Mouse (Mus musculus) adrenal gland, adult (tissue): ENCODE results near the gene Pdk3.

Experiments used
- DNase-seq, 2 experiments: peaks; one replicate each; pipeline ENCODE4 v3.0.0; 2022 to 2023; ENCODE audit warnings: low spot score in 1 of 2; ENCODE audit not compliant: inconsistent age in 2 of 2

Gene Pdk3

DNA sequence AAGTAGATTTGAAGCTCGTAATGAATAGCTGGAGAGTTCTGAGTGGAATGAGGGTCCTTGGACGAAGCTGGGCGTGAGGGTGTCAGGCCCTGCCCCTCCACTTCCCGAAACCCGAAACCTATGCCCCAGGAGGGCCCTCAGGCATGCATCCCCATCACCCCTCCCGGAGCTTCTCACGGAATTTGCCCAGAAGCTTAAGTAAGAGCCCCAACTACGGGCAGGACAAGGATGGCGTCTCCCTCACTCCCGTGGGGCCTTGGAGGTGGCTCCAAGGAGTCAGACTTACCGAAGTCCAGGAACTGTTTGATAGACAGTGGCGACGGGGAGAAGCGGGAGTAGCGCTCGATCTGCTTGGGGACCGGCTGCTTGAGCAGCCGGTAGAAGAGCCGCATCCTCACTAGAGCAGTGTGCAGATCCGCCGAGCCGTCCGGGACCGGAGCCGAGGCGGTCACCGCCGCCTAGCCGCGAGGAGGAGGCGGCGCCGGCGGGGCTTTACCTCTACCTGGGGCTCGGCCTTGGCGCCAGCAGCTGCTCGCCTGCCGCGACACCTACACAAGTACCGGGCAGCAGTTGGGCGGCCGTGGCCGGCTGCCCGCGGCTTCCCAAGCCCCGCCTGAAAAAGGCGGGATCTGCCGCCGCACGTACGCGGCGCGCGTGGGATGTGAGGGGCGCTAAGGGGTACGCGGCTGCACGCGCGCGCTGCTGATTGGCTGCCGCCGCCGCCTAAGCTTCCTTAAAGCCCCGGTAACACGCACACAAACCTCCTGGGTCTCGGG, at the start of gene Pdk3:
TSS of gene Pdk3 (minus strand) at position 641 of the 776 bp plus-strand sequence.
- peak; percentile 83 to 87 for DNase-seq

DNA sequence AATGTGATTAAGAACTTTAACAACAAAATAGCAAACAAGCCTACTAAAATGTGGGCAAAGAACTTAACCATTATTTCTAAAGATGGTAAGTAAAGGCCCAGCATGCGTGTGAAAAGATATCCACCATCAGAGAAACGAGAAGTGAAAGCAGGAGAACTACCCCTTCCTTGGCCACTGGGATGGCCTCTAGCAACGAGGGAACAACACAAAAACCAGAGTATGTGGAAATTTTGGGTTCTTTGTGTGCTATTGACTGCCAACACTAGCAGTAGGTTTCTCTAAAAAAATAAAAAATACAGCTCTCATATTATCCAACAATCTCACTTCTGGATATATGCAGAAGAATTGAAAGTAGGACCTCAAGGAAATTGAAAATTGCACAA, 45.6 kb upstream of the Pdk3 start:
- no peak for DNase-seq

DNA sequence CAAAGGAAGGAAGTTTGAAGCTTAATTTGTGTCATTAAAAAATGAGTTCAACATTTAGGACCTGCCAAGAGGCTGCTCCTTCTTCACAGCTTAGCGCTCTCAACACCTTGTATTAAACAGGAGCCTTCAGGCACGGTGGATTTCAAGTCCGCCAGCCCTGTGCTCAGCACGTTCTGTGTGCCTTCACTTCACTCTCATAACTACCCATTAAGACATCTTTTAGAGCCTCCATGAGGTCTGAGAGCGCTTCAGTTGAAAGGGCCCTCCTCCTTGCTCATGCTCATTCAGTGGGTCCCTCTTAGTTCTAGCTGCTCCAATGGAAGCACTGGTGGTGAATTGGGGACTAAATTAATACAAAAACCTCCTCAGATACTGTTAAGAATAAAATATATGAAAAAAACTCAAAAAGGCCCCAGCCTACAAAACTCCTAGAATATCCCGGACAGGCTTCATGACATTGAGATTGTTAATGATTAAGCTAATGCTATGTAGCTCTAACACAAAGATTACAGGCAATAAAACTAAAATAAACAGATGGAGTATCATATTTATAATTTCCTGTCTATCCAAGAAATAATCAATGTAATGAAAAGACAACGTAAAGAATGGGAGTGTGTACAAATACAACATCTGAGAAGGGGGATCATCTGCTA, 45.1 kb upstream of the Pdk3 start:
- no peak for DNase-seq

- no peak for DNase-seq
Observed at GRCm38 (mm10) chrX:93863393-93863792, 31.4 kb upstream of the Pdk3 start.

DNA sequence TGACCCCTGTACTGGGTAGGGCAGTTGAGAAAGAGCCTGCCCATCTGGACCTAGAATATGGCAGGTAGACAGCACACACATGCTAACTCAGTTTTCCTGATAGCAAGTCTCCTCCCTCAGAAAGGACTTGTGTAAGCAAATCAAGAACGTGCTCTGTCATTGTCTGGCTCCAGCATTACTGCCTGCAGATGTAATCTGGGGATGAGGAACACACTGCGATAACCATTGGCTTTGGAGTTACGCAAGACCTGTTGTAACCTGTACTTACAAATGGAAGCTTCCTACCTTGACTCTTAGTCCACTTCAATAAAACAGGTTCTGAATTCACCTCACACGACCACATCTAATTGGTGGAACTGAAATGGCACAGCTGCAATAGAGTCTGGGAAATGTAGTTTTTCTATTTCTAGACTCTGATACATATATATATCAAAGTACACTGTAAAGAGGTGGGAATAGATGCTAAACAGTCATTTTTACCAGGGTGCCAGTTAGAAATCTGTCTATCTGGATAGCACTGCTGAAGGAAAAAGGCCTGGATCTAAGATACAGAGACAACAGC, 30.6 kb upstream of the Pdk3 start:
- DNase-seq: no peak

DNA sequence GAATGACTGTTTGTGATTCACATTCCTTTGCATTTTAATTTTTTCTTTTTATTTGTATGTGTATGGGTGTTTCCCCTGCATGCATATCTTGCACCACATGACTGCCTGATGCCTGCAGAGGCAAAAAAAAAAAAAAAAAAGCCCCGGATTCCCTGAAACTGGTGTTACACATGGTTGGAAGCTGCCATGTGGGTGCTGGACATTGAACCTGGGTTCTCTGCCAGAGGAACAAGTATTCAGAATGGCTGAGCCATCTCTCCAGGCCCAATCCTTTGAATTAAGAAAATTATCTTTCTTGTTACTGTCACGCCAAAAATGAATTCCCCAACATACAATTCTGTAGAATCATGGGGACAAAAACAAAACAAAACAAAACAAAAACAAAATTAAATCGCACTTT, 25.8 kb upstream of the Pdk3 start:
- DNase-seq: no peak

DNA sequence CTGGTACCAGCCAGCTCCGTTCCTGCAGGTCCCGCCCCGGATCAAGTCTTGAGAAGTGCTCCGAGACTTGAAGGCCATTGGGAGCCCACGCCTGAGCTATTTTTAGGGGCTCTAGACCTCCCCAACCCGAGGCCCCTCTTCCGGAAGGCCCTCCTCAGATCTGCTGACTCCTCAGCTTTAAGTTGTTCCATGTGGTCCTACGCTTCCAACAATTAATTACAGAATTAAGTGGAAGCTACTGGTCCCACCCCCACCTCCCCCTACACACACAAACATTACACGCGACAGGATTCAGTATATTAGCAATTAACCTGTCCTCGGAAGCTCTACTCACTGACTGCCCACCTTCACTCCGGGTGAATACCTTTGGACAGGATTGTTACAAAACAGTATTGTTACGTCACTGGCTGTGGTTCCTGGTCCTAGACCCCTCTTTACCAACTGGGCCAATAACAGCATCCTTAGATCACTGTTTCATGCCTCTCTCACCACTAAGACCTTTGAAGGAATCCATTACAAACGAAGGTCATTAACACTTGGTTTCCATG, 410 bp upstream of the Pdk3 start:
- DNase-seq: no peak

DNA sequence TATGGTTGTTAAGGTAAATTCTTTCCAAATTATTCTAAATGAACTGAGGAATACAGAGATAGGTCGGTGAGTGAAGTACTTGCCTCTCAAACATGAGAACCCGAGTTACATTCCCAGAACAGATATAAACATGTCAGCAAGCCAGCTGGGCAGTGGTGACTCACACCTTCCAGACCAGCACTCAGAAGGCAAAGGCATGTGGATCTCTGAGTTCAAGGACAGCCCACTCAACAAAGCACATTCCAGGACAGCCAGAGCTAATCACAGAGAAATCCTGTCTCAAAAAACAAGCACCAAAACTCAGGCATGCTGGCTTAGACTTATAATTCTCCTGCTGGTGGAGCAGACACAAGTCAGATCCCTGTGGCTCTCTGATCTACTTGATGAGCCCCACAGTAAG, 6.2 kb downstream of the Pdk3 start:
- DNase-seq: peak; percentile 31 to 33

DNA sequence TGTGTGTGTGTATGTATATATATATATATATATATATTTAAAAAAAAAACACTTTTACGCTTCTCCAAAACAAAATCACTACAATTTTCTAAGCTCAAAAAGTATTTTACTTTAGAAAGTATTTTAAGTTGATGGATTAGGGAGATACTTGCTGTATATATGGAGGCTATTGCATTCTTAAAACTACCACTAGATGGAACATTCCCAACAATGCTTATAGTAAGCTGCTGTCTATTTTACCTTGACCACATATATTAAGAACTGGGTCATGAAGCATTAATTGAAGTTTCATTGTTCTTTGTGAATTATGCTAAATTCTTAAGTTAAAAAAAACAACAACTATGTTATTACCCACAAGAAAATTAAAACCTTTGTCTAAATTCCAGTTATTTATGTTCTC, 24.0 kb downstream of the Pdk3 start:
- DNase-seq: no peak

- peak; percentile 25 to 76 for DNase-seq
Observed at GRCm38 (mm10) chrX:93793168-93793567, 38.8 kb downstream of the Pdk3 start.

GRCm38 (mm10) chrX:93789562-93789961, 42.4 kb downstream of the Pdk3 start:
- no peak for DNase-seq

GRCm38 (mm10) chrX:93760770-93761169, 71.2 kb downstream of the Pdk3 start:
- no peak for DNase-seq

DNA sequence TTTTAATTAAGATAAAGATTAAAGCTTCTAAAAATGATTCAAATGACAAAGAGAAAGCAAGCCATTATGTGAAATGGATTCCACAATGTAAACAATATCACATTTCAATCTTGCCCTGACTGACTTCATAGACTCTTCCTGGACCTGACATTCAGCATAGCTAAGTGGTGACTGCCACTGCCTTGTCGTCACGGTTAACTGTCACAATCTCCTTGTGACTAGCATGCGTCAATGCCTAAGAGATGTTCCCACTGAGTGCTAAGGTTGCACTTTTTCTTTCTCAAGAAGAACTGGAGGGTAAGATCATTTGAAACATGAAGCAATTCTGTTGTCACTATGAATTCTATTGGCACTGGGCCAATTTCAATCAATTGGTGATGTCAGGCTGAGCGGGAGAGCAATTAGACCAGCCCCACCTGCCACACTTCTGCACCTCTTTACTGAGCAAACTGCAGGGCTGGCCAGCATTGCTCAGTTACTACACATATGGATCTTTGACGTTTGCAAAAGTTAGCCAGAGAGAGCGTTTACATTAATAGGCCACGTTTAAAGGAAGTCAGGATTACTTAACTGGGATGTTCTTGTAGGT, 75.0 kb downstream of the Pdk3 start:
- DNase-seq: no peak

DNA sequence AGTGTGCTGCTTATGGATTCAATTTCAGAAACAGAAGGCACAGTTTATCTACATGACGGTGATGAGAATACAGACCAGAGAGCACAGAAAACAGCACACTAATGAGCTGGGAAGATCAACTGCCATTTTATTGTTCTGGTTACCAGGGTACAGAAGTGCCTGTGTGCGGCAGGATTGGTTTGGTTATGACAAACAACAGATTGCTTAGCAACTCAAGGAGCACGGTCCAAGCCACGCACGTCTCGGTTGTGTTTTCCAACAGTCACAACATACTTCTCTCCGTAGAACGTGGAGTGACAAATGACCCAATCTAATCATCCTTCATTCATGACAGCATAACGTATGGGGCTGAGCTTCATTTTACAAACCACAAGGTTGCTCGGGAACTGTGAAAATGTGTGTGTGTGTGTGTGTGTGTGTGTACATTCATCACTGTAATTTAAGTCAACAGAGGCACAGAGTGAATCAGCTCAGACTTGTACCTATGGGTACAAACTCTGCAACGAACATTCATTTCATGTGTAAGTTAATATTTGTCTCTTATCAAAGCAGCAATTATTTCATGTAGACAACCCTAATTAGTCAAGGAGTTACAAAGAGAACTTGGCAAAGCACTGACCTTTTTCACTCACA, 76.7 kb downstream of the Pdk3 start:
- DNase-seq: no peak

DNA sequence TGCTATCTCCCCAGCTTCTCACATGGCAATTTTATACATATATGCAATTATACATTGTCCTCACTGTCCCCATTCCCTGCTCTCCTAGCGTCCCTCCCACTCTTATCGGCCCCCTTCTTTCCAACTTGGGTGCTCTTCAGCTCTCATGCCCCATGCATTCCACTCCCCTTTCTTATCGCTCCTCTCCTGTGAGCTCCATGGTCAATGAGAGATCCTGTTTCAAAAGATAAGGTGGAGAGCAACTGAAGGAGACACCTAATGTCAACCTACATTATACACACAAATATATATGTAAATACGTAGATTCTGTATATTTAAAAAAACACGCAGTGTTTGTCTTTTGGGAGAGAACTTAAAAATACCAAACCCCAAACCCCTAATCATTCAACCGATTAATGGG, 81.4 kb downstream of the Pdk3 start:
- DNase-seq: no peak

- no peak for DNase-seq
Observed at GRCm38 (mm10) chrX:93749165-93749564, 82.8 kb downstream of the Pdk3 start.

DNA sequence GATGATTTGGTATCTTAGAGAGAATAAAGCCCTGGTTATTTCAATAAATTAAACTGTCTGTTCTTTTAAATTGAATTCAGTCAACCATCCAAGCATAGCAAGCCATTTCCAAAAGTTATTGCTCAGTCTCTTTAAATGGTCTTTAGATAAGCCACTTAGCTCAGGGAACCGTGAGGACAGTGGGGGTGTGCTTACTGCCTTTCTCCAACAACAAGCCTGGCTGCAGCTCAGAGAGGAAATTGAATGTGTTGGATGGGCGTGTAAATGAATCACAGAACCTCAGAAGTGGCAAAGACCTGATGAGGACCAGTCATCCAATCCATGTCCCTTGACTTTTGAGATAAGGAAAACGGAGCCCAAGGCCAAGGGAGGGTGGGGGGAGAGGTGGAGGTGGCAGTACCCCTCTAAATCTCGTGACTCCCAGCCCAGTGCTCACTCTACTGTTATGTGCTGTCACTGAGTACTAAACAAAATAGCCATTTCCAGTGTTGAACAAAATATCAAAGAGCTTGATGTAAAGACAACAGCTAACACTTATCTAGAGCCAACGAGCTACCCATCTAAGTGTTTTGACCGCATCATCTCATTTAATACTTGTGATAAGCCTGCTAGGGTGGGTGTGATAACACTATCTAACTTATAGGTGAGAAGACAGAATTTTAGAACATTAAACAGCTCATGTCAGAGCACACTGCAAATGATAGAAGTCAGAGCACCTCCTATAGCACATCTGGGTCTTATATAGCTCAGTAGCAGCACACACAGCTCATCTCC, 98.8 kb downstream of the Pdk3 start:
- no peak for DNase-seq

DNA sequence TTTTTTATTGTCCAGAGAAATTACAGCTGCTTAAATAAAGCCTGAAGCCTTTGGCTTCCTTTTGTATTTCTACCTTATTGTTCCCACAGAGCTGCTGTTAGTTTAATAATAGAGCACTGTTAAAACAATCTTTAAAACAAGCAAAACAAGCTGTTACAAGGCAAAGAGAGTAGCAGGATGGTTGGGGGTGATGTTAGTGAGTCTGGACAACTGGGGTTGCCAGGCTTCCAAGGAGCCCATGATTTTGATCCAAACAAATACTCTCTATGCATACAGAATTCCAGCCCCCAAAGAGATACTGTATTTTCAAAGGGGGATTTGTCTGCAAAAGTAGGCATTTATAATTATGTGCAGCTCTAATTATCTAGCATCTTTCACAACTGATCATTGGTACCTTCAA, 99.6 kb downstream of the Pdk3 start:
- no peak for DNase-seq

DNA sequence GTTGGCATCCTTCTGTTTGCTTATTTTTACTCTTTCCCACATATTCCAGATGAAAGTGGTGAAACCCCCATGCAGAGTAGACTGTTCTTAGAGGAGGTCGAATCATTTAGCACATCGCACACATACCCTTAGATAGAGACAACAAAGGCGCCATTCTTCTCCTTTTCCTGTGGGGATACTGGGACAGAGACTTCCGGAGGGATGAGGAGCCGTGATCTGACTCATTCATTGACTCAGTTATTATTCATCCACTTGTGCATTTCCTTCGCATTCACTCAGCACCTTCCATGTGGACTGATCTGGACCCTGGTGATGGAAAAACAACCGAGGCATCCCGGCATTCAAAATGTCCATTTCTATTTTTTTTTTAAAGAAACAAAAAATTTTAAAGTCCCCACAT, 101.1 kb downstream of the Pdk3 start:
- no peak for DNase-seq

DNA sequence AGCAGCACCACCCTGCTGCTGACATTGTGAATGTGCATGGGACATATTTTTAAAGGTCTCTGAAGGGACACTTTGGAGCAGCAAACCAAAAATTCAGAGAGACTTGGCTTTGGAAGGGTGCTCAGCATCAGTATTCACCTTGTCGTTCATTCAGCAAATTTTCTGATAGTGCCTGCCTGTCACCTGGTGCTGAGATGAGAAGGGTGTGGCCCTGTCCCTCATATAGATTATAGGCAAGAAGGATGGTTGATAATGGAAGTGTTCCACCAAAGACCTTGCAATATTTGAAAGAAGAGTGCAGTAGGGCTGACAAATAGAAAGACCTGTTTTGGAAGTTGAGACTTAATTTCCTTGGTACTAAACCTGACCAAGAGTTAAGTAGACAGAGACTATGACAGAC, 102.5 kb downstream of the Pdk3 start:
- no peak for DNase-seq
